Mouse (Mus musculus) kidney, adult 8-10 months (tissue): ENCODE measurements around the gene Ier3.

Experiments used
- DNase-seq, 2 experiments: peaks; one replicate each; pipeline ENCODE4 v3.0.0; 2022

Ier3 gene

DNA sequence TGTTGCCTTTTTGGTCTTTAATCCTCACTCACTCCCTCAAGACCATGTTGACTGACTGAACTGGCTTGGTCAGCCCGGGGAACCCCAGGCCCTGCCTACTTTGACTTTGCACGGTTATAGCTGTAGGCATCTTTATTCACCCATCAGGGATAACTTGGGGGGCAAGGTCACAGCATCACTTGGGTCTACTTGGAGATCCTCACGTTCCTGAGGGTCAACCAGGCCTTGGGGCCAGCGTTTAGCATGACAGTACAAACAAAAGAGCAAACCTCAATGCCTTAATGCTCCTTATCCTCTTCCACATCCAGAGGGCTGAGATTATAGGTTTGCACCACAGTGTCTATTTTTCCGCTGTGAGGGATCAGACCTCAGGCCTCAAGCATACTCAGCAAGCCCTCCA lies 9.2 kb upstream of the Ier3 start:
- no peak for DNase-seq

DNA sequence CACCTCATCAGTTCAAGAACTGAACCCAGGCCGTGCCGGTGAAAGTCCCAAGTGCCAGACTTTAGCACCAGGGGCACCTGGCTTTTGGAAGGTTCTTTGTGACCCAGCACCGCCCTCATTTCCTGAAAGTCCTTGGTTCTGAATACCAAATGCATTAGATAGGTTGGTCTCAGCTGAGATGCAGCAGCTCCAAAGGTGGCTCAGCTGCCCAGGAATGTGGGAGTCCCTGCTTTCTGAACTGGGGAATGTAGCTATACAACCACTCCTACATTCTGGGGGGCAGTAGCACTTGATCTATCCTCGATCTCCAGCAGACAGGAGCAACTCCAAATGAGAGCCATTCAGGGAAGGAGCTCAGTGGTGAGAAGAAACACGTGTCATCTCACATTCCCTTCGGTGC lies 8.7 kb upstream of the Ier3 start:
- no peak for DNase-seq

DNA sequence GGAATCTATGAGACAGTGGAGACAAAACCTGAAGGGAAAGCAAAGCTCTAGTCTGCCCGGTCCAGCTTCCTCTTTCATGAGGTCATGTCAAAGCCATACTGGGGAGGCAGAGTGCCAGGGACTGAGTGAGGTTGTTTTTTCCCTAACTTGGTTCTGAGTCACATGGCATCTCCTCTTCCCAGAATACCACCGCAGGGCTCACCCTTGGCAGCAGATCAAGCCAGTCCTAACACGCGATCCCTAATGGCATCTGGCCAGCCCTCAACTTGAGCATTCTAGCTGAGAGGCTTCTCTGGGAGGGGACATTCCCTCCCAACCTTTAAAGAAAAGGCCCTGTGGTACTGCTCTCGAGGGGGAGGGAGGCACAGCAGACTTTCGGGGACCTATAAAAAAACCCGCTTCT lies 8.2 kb upstream of the Ier3 start:
- peak; percentile 97 to 98 for DNase-seq

DNA sequence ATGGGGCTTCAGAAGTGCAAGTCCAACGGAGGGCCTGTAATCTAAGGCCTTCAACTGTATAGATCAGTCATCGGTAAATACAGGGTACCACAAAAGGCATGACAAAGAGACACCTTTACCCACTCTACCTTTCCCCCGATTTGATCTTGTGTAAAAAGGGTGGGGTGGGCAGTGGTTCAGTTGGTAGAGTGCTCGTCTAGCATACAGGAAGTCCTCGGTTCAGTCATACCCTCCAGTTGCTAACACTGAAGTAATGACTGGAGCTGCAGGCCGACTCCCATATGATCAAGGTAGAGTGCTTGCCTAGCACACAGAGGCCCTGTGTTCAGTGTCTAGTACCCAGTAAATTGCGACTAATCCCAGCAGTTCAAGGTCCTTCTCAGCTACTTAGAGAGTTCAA lies 7.8 kb upstream of the Ier3 start:
- no peak for DNase-seq

DNA sequence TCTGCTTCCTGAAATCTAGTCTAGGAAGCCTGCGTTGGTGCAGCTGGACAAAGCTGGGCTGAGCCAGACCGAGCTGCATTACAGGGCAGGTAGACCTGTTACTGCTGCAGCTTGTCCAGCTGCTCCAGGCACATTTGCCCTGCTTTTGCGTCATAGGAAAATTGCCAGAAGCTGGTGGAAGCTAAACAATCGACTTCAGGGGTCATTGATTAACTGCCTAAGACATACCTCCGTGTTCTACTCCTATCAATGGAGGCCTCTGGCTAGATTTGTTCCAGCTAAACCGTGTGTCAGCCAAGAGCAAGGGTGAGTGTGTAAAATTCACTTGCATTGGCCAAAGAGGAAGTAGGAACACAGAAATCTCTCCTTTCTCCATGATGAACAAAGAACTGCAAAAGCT lies 6.8 kb upstream of the Ier3 start:
- DNase-seq: peak; percentile 69 to 82

GRCm38 (mm10) chr17:35815836-35816235 lies 5.6 kb upstream of the Ier3 start:
- DNase-seq: no peak

GRCm38 (mm10) chr17:35816686-35817085 lies 4.8 kb upstream of the Ier3 start:
- DNase-seq: no peak

DNA sequence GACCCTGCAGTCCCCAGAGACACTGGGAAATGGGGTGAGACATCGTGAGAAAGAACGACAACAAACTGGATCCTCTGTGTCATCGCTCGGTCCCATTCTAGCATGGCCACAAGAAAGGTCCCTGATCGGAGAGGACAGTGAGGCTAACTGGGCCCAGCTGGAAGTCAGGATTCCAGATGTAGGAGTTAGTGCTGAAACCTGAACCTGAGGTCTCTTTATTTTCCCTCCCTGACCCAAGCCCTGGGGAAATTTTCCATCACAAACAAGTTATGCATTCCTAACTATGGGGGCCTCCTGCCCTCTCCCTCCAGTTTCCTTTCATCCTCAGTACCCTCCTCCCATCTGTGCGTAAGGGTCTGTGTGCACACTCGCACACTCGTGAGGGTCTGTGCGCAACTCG lies 4.3 kb upstream of the Ier3 start:
- peak in 1 of 2 experiments; percentile 31 for DNase-seq

GRCm38 (mm10) chr17:35820111-35820510 lies 1.4 kb upstream of the Ier3 start:
- DNase-seq: no peak

- no peak for DNase-seq
Observed at GRCm38 (mm10) chr17:35822564-35822963, 1.1 kb downstream of the Ier3 start.

DNA sequence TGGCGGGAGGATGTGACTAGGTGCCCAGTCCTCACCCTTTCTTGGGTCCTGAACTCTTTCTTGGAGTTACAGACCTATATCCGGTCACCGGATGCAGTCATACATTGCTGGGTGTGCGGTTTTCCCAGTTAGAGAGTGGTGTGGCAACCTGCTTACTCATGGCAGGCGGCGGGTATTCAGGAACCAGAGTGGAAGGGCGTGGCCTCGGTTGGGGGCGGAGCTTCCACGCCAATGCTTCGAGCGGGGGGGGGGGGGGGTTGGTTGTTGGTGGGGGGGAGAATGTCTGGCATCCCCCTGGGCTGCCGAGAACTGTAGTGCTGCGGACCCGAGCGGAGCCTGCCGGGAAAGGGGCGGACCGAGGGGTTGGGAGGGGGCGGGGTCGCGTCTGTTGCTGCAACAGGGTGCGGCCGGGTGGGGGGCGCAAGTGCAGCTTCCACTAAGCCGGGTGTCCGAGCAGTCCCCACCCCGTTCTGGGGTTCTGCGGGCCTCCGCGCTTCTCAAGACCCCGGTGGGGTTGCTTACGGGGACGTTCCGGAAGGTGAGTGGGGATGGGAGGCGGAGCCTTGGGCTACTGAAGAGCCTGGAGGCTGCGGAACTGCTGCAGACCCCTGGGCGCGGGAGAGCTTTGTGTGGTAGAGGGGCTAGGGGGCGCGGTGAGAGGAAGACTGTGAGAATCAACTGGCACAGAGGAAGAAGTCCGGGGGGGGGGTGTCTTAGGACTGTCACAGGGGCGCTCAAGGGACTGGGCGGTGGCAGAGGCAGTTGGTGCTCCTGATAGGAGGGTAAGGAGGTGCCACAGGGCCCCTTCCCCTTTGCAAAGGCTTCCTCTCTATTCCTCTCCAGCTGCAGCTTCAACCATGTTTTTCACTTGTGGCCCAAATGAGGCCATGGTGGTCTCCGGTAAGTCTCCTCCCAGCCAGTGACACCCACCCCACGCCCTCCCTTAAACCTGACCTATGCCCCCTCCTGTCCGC lies 1.8 kb downstream of the Ier3 start, which contains the start of gene Flot1:
Flot1 (plus strand) TSS at position 267 of the 974 bp plus-strand sequence.
- peak; percentile 86 to 88 for DNase-seq

DNA sequence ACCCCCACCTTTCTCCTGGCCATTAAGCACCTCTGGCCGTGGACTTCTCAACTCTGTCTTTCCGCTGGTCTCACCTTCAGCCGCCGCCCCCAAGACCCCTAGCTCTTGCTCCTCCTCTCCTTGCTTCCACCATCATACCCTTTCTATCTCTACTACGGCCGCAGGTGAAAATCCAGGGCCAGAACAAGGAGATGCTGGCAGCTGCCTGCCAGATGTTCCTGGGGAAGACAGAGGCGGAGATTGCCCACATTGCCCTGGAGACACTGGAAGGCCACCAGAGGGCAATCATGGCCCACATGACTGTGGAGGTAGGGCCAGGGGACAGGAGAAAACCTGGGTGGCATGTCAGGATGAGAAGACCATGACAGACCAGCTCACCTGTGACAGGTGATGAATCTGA lies 2.9 kb downstream of the Ier3 start:
- peak in 1 of 2 experiments; percentile 9 for DNase-seq

GRCm38 (mm10) chr17:35825109-35825850 lies 3.8 kb downstream of the Ier3 start:
- no peak for DNase-seq

DNA sequence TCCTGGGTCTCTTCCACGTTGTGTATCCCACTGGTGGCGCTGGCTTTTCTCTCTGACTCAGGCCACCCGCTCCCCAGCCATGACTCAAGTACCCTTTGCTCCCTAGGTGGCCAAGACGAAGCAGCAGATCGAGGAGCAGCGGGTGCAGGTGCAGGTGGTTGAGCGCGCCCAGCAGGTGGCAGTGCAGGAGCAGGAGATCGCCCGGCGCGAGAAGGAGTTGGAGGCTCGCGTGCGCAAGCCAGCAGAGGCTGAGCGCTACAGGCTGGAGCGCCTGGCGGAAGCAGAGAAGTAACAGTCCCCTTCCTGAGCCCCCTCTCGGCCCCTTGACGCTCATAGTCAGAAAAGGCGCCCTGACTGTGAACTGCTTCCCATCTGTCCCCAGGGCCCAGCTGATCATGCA lies 8.3 kb downstream of the Ier3 start:
- peak; percentile 86 to 91 for DNase-seq

DNA sequence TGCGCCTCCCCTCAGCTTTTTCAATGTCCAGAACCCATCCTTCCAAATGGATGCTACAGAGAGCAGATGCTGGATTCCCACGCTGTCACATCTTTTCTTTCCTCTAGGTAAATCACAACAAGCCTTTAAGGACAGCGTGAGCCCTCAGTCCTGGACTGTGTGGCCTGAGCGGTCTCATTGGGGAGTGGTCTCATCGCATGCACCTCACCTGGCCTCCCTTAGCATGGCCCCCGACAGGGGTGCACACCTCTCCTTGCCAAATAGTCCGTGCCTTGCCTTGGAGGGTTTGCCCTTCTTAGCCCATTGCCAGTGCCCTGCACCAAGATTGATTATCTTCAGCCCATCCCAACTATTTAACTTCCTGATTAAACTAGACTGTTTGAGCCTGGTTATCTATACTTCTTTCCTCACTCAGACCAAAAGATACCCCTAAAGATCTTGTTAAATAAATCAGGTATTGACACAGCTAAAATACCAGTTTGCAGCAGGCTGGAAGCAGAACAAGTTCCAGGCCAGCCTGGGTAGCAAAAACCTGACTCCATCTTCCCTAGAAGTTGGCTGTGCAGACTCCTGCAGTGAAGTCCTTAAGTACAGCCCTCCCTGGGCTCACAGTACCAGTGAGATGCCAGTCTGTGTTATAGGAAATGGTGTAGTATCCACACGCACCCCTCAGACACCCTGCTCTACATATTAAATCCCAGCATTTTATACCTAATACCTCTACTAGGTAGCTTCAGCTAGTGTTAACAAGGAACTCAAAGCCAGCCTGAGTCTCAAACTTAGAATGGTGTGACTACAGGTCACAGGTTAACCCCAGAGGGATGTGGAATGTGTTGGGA lies 11.1 kb downstream of the Ier3 start:
- DNase-seq: no peak

GRCm38 (mm10) chr17:35833239-35833751 lies 11.8 kb downstream of the Ier3 start:
- no peak for DNase-seq

GRCm38 (mm10) chr17:35833894-35834293 lies 12.4 kb downstream of the Ier3 start:
- no peak for DNase-seq

DNA sequence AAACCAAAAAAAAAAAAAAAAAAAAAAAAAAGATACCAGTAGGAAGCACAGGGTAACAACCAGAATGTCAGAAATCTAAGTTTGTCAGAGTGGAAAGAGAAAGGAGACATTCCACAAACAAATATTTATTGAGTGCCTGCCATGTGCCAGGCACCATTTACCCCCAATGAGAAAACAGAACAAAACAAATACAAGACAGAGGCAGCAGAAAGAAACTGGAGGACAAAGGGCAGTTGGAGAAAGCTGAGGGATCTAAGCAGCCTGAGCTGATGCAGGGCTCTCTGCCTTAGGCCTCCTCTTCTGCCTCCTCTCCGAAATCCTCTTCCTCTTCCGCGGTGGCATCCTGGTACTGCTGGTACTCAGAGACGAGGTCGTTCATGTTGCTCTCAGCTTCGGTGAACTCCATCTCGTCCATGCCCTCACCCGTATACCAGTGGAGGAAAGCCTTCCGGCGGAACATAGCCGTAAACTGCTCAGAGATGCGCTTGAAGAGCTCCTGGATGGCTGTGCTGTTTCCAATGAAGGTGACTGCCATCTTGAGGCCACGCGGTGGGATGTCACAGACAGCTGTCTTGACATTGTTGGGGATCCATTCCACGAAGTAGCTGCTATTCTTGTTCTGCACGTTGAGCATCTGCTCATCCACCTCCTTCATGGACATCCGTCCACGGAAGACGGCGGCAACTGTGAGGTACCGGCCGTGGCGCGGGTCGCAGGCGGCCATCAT lies 13.4 kb downstream of the Ier3 start:
- DNase-seq: no peak

DNA sequence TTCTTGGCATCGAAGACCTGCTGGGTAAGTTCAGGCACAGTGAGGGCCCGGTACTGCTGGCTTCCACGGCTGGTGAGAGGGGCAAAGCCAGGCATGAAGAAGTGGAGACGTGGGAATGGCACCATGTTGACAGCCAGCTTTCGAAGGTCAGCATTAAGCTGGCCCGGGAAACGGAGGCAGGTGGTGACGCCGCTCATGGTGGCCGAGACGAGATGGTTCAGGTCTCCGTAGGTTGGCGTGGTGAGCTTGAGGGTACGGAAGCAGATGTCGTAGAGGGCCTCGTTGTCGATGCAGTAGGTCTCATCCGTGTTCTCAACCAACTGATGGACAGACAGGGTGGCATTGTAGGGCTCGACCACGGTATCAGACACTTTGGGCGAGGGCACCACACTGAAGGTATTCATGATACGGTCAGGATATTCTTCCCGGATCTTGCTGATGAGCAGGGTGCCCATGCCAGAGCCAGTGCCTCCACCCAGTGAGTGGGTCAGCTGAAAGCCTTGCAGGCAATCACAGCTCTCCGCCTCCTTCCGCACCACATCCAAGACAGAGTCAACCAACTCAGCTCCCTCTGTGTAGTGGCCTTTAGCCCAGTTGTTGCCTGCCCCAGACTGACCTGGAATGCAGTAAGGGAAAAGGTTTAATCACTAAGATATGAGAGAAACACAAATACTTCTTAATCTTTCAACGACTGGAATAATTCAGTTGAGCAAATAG lies 14.1 kb downstream of the Ier3 start:
- no peak for DNase-seq

DNA sequence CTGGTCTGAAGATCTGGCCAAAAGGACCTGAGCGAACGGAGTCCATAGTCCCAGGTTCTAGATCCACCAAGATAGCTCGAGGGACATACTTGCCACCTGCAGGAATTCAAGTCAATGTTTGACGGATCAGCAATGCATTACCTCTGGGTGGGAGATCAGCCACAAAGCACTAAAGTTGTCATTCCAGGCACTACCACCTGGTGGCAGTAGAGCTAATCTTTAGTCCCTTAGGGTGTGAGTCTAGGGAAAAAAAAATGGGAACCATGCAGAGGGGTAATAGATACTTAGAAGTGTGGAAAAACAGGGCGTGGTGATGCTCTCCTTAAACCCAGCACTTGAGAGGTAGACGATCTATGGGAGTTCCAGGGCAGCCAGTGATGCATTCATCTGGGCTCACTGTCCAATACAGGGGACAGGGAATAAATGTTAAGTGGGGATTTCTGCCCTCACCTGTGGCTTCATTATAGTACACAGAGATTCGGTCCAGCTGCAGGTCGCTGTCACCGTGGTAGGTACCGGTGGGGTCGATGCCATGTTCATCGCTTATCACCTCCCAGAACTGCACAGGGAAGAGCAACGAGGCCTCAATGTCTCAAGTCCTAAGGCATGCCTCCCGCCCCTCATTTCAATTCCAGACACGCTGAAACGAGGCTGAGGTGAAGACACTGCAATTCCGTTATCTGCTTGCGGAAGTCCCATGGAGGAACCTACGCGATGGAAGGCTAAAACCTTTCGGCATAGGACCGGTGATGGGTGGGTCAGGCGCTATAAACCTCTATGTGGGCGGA lies 14.9 kb downstream of the Ier3 start:
- peak; percentile 92 to 95 for DNase-seq
